Comparison of ENCODE assay signal across 7 mouse cellular contexts in the genomic region with DNA sequence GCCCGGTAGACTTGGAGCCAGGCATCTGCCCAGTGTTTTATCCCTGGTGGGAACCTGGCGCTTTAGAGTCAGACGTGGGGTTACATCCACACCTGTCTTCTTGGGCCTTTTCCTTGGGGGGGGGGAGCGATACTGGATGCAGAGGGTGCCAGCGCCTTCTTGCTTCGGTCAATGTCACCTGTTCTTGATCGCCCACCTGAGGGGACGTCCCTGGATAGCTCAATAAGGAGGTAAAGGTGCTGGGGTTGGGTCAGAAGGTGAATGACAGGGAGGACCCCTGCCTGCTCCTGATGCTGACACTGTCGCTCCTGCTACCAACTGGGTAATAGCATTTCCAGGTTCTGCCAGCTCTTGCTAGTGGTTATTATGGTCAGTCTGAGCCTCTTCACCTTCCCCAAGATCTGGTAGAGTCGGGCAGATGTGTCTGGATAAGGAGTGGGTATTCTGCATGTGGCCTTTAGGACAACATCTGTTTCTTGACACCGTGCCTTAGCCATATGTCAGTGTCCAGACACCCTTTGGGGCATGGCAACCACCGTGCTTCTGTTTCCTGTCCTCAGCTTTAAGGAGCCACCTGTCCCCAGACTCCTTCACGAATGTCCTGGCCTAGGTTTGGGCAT. TPM values are rescaled to one million over a fixed set of nuclear protein-coding genes. Genes with fewer than 3 reads are reported as not detected.
DNase-seq lines count a peak whose midpoint lies in the region; ATAC-seq and TF ChIP-seq lines count a peak whose summit lies in the region.

No protein-coding gene starts in this region.

- peak overlapping the region; percentile 33; the same call in 1 of the 2 replicates for H3K9ac ChIP-seq in lung, embryonic 15.5 days
- peak overlapping the region; percentile 82 for H3K9ac ChIP-seq in forebrain, embryonic 14.5 days (ENCODE audit: low read length)
- H3K9ac ChIP-seq in limb, embryonic 14.5 days (ENCODE audit: low read depth, low read length, severe bottlenecking) = peak overlapping the region; percentile 61; the same call in 1 of the 2 replicates
- peak overlapping the region; percentile 69; the same call in 1 of the 2 replicates for H3K9ac ChIP-seq in stomach, embryonic 16.5 days (ENCODE audit: low read length)

- no peaks in the 10 kb centered on the region for H3K36me3 ChIP-seq in lung, embryonic 15.5 days
- no peaks in the 10 kb centered on the region for H3K36me3 ChIP-seq in forebrain, embryonic 14.5 days (ENCODE audit: control insufficient read depth, insufficient read depth, low read length)
- no peaks in the 10 kb centered on the region for H3K36me3 ChIP-seq in limb, embryonic 14.5 days (ENCODE audit: control insufficient read depth, insufficient read depth, low read length)
- no peaks in the 10 kb centered on the region for H3K36me3 ChIP-seq in stomach, embryonic 16.5 days (ENCODE audit: control insufficient read depth, insufficient read depth, low read length)

- H3K27ac ChIP-seq in lung, embryonic 15.5 days = no peak overlapping the region
- H3K27ac ChIP-seq in forebrain, embryonic 14.5 days (ENCODE audit: low read depth, low read length) = no peak overlapping the region
- H3K27ac ChIP-seq in limb, embryonic 14.5 days (replicated peaks; ENCODE audit: low read depth, low read length) = no peak overlapping the region
- H3K27ac ChIP-seq in stomach, embryonic 16.5 days (ENCODE audit: low read length) = no peak overlapping the region

- H3K4me2 ChIP-seq in lung, embryonic 15.5 days = peak overlapping the region; percentile 99
- H3K4me2 ChIP-seq in forebrain, embryonic 14.5 days (ENCODE audit: low read length) = peak overlapping the region; percentile 98
- H3K4me2 ChIP-seq in limb, embryonic 14.5 days (replicated peaks; ENCODE audit: low read depth, low read length, severe bottlenecking) = peak overlapping the region; percentile 98
- H3K4me2 ChIP-seq in stomach, embryonic 16.5 days (ENCODE audit: low read depth, low read length) = peak overlapping the region; percentile 98

- peaks cover 8% of the 10 kb centered on the region for H3K4me1 ChIP-seq in lung, embryonic 15.5 days
- peaks cover 14% of the 10 kb centered on the region for H3K4me1 ChIP-seq in forebrain, embryonic 14.5 days (ENCODE audit: control insufficient read depth, insufficient read depth, low read length)
- H3K4me1 ChIP-seq in limb, embryonic 14.5 days (ENCODE audit: control insufficient read depth, insufficient read depth, low read length) = peaks cover 5% of the 10 kb centered on the region; the same call in 1 of the 2 replicates
- peaks cover 8% of the 10 kb centered on the region; the same call in 1 of the 2 replicates for H3K4me1 ChIP-seq in stomach, embryonic 16.5 days (ENCODE audit: control insufficient read depth, insufficient read depth, low read length)

- WGBS in lung, embryonic 15.5 days = 12% methylated on average over 13 of the region's 13 CpGs
- 21% methylated on average over 13 of the region's 13 CpGs for WGBS in forebrain, embryonic 14.5 days
- 9% methylated on average over 13 of the region's 13 CpGs for WGBS in limb, embryonic 14.5 days
- 12% methylated on average over 13 of the region's 13 CpGs for WGBS in stomach, embryonic 16.5 days

- no peak for ATAC-seq in lung, embryonic 15.5 days (ENCODE audit: borderline replicate concordance, extremely low read depth, low FRiP score, low TSS enrichment)
- no peak for ATAC-seq in forebrain, embryonic 14.5 days
- ATAC-seq in limb, embryonic 14.5 days (ENCODE audit: low FRiP score, low read depth) = no peak
- no peak for ATAC-seq in stomach, embryonic 16.5 days (ENCODE audit: insufficient read depth, low FRiP score)

- H3K4me3 ChIP-seq in lung, embryonic 15.5 days = peak overlapping the region; percentile 57
- peak overlapping the region; percentile 75 for H3K4me3 ChIP-seq in forebrain, embryonic 14.5 days (ENCODE audit: low read depth, low read length)
- peak overlapping the region; percentile 68 for H3K4me3 ChIP-seq in limb, embryonic 14.5 days (replicated peaks; ENCODE audit: low read length)
- H3K4me3 ChIP-seq in stomach, embryonic 16.5 days (replicated peaks; ENCODE audit: low read length) = peak overlapping the region; percentile 63; the same call in 1 of the 2 replicates

- TF ChIP-seq POLR2A in limb, embryonic 14.5 days (IDR thresholded peaks at IDR 0.05; ENCODE audit: borderline replicate concordance, extremely low read depth, insufficient read depth, insufficient read length) = no peak

- H3K9me3 ChIP-seq in lung, embryonic 15.5 days = no peaks in the 10 kb centered on the region
- no peaks in the 10 kb centered on the region for H3K9me3 ChIP-seq in forebrain, embryonic 14.5 days (replicated peaks; ENCODE audit: control insufficient read depth, low read length)
- no peaks in the 10 kb centered on the region for H3K9me3 ChIP-seq in limb, embryonic 14.5 days (ENCODE audit: control insufficient read depth, low read length)
- no peaks in the 10 kb centered on the region for H3K9me3 ChIP-seq in stomach, embryonic 16.5 days (replicated peaks; ENCODE audit: control insufficient read depth, low read length)

- peaks cover 71% of the 10 kb centered on the region for H3K27me3 ChIP-seq in lung, embryonic 15.5 days
- peaks cover 17% of the 10 kb centered on the region for H3K27me3 ChIP-seq in forebrain, embryonic 14.5 days (replicated peaks; ENCODE audit: control insufficient read depth, insufficient read depth, low read length)
- peaks cover 66% of the 10 kb centered on the region for H3K27me3 ChIP-seq in limb, embryonic 14.5 days (ENCODE audit: control insufficient read depth, insufficient read depth, low read length)
- peaks cover 68% of the 10 kb centered on the region for H3K27me3 ChIP-seq in stomach, embryonic 16.5 days (ENCODE audit: control insufficient read depth, insufficient read depth, low read length)

- no peak for DNase-seq in lung, adult 18-20 months
- no peak for DNase-seq in forebrain, embryonic 14.5 days (ENCODE audit: low spot score)
- no peak for DNase-seq in limb, embryonic 14.5 days (ENCODE audit: low spot score)
- DNase-seq in embryo, embryonic 11 days = no peak
- DNase-seq in urinary bladder, adult 2 months (ENCODE audit: low spot score) = no peak

RNA-seq across cellular contexts. Expression of gene Cacna2d2, which starts 1.4 kb away (rescaled TPM):
- polyA plus RNA-seq in lung, embryonic 15.5 days (2015; fragmentation: Nextera tagmentation; extraction: Ambion mirVana) = 0.30 and 0.42 TPM in 2 replicates
- polyA plus RNA-seq in forebrain, embryonic 14.5 days (2014; fragmentation: Nextera tagmentation; extraction: Ambion mirVana) = 4.2 and 4.3 TPM in 2 replicates
- 9.3 and 13.6 TPM in 2 replicates for polyA plus RNA-seq in limb, embryonic 14.5 days (2012; rRNA removed)
- polyA plus RNA-seq in limb, embryonic 14.5 days (2014; fragmentation: Nextera tagmentation; extraction: Ambion mirVana) = 0.29 and 0.57 TPM in 2 replicates
- 0.19 and 0.35 TPM in 2 replicates for polyA plus RNA-seq in stomach, embryonic 16.5 days (2015; fragmentation: Nextera tagmentation; extraction: Ambion mirVana)
- polyA plus RNA-seq in urinary bladder, adult 2 months (2012; rRNA removed) = 0.46 and 0.84 TPM in 2 replicates
